Mouse (Mus musculus): ENCODE measurements around the gene Plxnb2. TPM values are rescaled to one million over a fixed set of nuclear protein-coding genes. Genes with fewer than 3 reads are reported as not detected.

The Plxnb2 gene
- total RNA-seq, 1 experiment from 2014 or later: 145 TPM

- no peak for ATAC-seq (replicated peaks; ENCODE audit: insufficient number of reproducible peaks, low FRiP score, low TSS enrichment, poor library complexity, severe bottlenecking)
These were observed 1.1 kb upstream of the Plxnb2 start for GRCm38 (mm10) chr15:89181561-89182270.

GRCm38 (mm10) chr15:89180081-89180541, 477 bp downstream of the Plxnb2 start:
- no peak for ATAC-seq (replicated peaks; ENCODE audit: insufficient number of reproducible peaks, low FRiP score, low TSS enrichment, poor library complexity, severe bottlenecking)

- no peak for ATAC-seq (replicated peaks; ENCODE audit: insufficient number of reproducible peaks, low FRiP score, low TSS enrichment, poor library complexity, severe bottlenecking)
These were observed 991 bp downstream of the Plxnb2 start for GRCm38 (mm10) chr15:89179630-89179964.

GRCm38 (mm10) chr15:89178954-89179629, 1.5 kb downstream of the Plxnb2 start:
- no peak for ATAC-seq (replicated peaks; ENCODE audit: insufficient number of reproducible peaks, low FRiP score, low TSS enrichment, poor library complexity, severe bottlenecking)

- ATAC-seq (replicated peaks; ENCODE audit: insufficient number of reproducible peaks, low FRiP score, low TSS enrichment, poor library complexity, severe bottlenecking): no peak
These were observed 2.2 kb downstream of the Plxnb2 start for GRCm38 (mm10) chr15:89178260-89178860.

GRCm38 (mm10) chr15:89177576-89178259, 2.9 kb downstream of the Plxnb2 start:
- peak; percentile 67 for ATAC-seq (replicated peaks; ENCODE audit: insufficient number of reproducible peaks, low FRiP score, low TSS enrichment, poor library complexity, severe bottlenecking)

GRCm38 (mm10) chr15:89177121-89177520, 3.5 kb downstream of the Plxnb2 start:
- peak; percentile 15; the same call in 1 of the 2 replicates for ATAC-seq (replicated peaks; ENCODE audit: insufficient number of reproducible peaks, low FRiP score, low TSS enrichment, poor library complexity, severe bottlenecking)

- ATAC-seq (replicated peaks; ENCODE audit: insufficient number of reproducible peaks, low FRiP score, low TSS enrichment, poor library complexity, severe bottlenecking): no peak
These were observed 5.0 kb downstream of the Plxnb2 start for GRCm38 (mm10) chr15:89175411-89176155.

- ATAC-seq (replicated peaks; ENCODE audit: insufficient number of reproducible peaks, low FRiP score, low TSS enrichment, poor library complexity, severe bottlenecking): no peak
These were observed 5.7 kb downstream of the Plxnb2 start for GRCm38 (mm10) chr15:89174889-89175339.

GRCm38 (mm10) chr15:89173906-89174214, 6.7 kb downstream of the Plxnb2 start:
- ATAC-seq (replicated peaks; ENCODE audit: insufficient number of reproducible peaks, low FRiP score, low TSS enrichment, poor library complexity, severe bottlenecking): no peak

- no peak for ATAC-seq (replicated peaks; ENCODE audit: insufficient number of reproducible peaks, low FRiP score, low TSS enrichment, poor library complexity, severe bottlenecking)
These were observed 7.3 kb downstream of the Plxnb2 start for GRCm38 (mm10) chr15:89173024-89173905.

GRCm38 (mm10) chr15:89172276-89172935, 8.2 kb downstream of the Plxnb2 start:
- ATAC-seq (replicated peaks; ENCODE audit: insufficient number of reproducible peaks, low FRiP score, low TSS enrichment, poor library complexity, severe bottlenecking): no peak

GRCm38 (mm10) chr15:89171526-89172051, 9.0 kb downstream of the Plxnb2 start:
- no peak for ATAC-seq (replicated peaks; ENCODE audit: insufficient number of reproducible peaks, low FRiP score, low TSS enrichment, poor library complexity, severe bottlenecking)

- no peak for ATAC-seq (replicated peaks; ENCODE audit: insufficient number of reproducible peaks, low FRiP score, low TSS enrichment, poor library complexity, severe bottlenecking)
These were observed 10.5 kb downstream of the Plxnb2 start for GRCm38 (mm10) chr15:89170102-89170501.

GRCm38 (mm10) chr15:89169431-89169830, 11.2 kb downstream of the Plxnb2 start:
- no peak for ATAC-seq (replicated peaks; ENCODE audit: insufficient number of reproducible peaks, low FRiP score, low TSS enrichment, poor library complexity, severe bottlenecking)

- ATAC-seq (replicated peaks; ENCODE audit: insufficient number of reproducible peaks, low FRiP score, low TSS enrichment, poor library complexity, severe bottlenecking): no peak
These were observed 11.7 kb downstream of the Plxnb2 start for GRCm38 (mm10) chr15:89168922-89169321.

GRCm38 (mm10) chr15:89165478-89165877, 15.1 kb downstream of the Plxnb2 start:
- no peak for ATAC-seq (replicated peaks; ENCODE audit: insufficient number of reproducible peaks, low FRiP score, low TSS enrichment, poor library complexity, severe bottlenecking)
